Mouse (Mus musculus): ENCODE results near the gene Cfap77.

DNA sequence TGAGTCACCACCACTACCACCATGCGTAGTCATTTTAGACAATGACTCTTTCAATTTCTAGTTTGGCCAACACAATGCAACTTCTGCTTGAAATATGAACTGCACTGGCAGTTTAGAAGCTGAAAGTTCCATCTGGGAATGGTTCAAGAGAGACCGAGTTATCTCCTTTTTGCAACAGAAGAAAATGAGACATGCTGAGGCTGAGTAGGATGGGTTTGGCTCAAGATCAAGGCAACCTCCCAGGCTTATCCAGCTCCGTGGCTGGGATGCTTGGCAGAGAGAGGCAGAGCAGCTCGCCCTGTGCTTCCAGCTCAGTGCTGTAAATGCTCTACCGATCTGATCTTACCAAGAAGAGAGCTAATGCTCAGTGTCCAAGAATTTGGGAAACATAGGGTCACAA, 29.6 kb downstream of the Cfap77 start:
- no peak for TF ChIP-seq POLR2A (IDR thresholded peaks at IDR 0.05; ENCODE audit: borderline replicate concordance, low read depth, low read length)
- no peak for TF ChIP-seq CTCF (IDR thresholded peaks at IDR 0.05; ENCODE audit: low read depth, low read length)
